Comparison of ENCODE assay signal across 8 mouse cellular contexts in genomic region chr8:120100388-120101067, GRCm38 (mm10). TPM values are rescaled to one million over a fixed set of nuclear protein-coding genes. Genes with fewer than 3 reads are reported as not detected.
A peak's percentile ranks its signal among the peaks of the same experiment; 100 is the strongest.
DNase-seq lines count a peak whose midpoint lies in the region; ATAC-seq and TF ChIP-seq lines count a peak whose summit lies in the region.

No protein-coding gene starts in this region.

- no peaks in the 10 kb centered on the region for H3K9me3 ChIP-seq in intestine, embryonic 16.5 days (ENCODE audit: control insufficient read depth, low read length)

- H3K4me1 ChIP-seq in spleen, adult 2 months (ENCODE audit: control insufficient read depth, insufficient read depth, insufficient read length), result peaks cover 9% of the 10 kb centered on the region; the same call in 1 of the 2 replicates
- peaks cover 35% of the 10 kb centered on the region for H3K4me1 ChIP-seq in intestine, embryonic 16.5 days (ENCODE audit: control insufficient read depth, insufficient read depth, low read length)
- peaks cover 22% of the 10 kb centered on the region for H3K4me1 ChIP-seq in olfactory bulb, adult 2 months (ENCODE audit: control insufficient read depth, insufficient read depth, low read length)

- ATAC-seq in intestine, embryonic 16.5 days, result peak; percentile 48

- H3K27ac ChIP-seq in spleen, adult 2 months (ENCODE audit: insufficient read depth, low read length), result peak overlapping the region; percentile 95; the same call in 1 of the 2 replicates
- peak overlapping the region; percentile 95 for H3K27ac ChIP-seq in intestine, embryonic 16.5 days (ENCODE audit: low read length)
- H3K27ac ChIP-seq in olfactory bulb, adult 2 months (ENCODE audit: insufficient read depth, low read depth, low read length), result peak overlapping the region; percentile 91; the same call in 1 of the 2 replicates

- peak overlapping the region; percentile 96 for H3K4me3 ChIP-seq in spleen, adult 2 months (ENCODE audit: extremely low read depth, insufficient read depth, insufficient read length)
- H3K4me3 ChIP-seq in intestine, embryonic 16.5 days (ENCODE audit: low read length), result peak overlapping the region; percentile 90
- peak overlapping the region; percentile 87 for H3K4me3 ChIP-seq in olfactory bulb, adult 2 months (ENCODE audit: insufficient read depth, low read depth, low read length)

- H3K9ac ChIP-seq in intestine, embryonic 16.5 days (ENCODE audit: low read depth, low read length), result peak overlapping the region; percentile 89

- no peak for TF ChIP-seq POLR2A in spleen, adult 2 months (IDR thresholded peaks at IDR 0.05; ENCODE audit: low read depth, low read length)
- no peak for TF ChIP-seq POLR2A in olfactory bulb, adult 2 months (IDR thresholded peaks at IDR 0.05; ENCODE audit: insufficient read depth, low read depth, low read length)

- WGBS in spleen, adult 2 months, result 5% methylated on average over 25 of the region's 25 CpGs
- 2% methylated on average over 25 of the region's 25 CpGs for WGBS in intestine, embryonic 16.5 days
- 1% methylated on average over 25 of the region's 25 CpGs for WGBS in olfactory bulb, adult 2 months

- peak; percentile 65 for DNase-seq in adrenal gland, postnatal 14 days
- DNase-seq in adrenal gland, adult 18-20 months (ENCODE audit: low spot score in 2 of 2), result no peak
- no peak for DNase-seq in spleen, adult 2 months (ENCODE audit: low read depth in 1 of 2, low spot score in 2 of 2)
- DNase-seq in spleen, postnatal 10 days (ENCODE audit: low spot score in 2 of 2), result no peak
- DNase-seq in urinary bladder, postnatal 10 days (ENCODE audit: low spot score), result no peak
- DNase-seq in layer of hippocampus, adult 11-12 months (ENCODE audit: low spot score), result no peak

- TF ChIP-seq CTCF in spleen, adult 2 months (IDR thresholded peaks at IDR 0.05; ENCODE audit: extremely low read depth, insufficient read depth, insufficient read length, insufficient replicate concordance), result no peak
- no peak for TF ChIP-seq CTCF in olfactory bulb, adult 2 months (IDR thresholded peaks at IDR 0.05; ENCODE audit: insufficient read depth, low read depth, low read length)

- H3K36me3 ChIP-seq in spleen, adult 2 months (ENCODE audit: control insufficient read depth, insufficient read depth, low read length), result no peaks in the 10 kb centered on the region
- H3K36me3 ChIP-seq in intestine, embryonic 16.5 days (ENCODE audit: control insufficient read depth, insufficient read depth, low read length), result no peaks in the 10 kb centered on the region

- no peaks in the 10 kb centered on the region for H3K27me3 ChIP-seq in spleen, adult 2 months (ENCODE audit: control insufficient read depth, insufficient read depth, low read length)
- no peaks in the 10 kb centered on the region for H3K27me3 ChIP-seq in intestine, embryonic 16.5 days (replicated peaks; ENCODE audit: control insufficient read depth, insufficient read depth, low read length)

- peak overlapping the region; percentile 73 for H3K4me2 ChIP-seq in intestine, embryonic 16.5 days (ENCODE audit: low read depth, low read length)

RNA-seq across cellular contexts. Expression of gene Zdhhc7, which starts 0.8 kb away (rescaled TPM):
- total RNA-seq in adrenal gland, postnatal 14 days (2021), result 45.3 and 48.1 TPM in 2 replicates
- 10 to 100 TPM; 39.5 to 57.7 TPM for total RNA-seq in adrenal gland, adult 18-20 months (2021)
- polyA plus RNA-seq in spleen, adult 2 months (2012; rRNA removed), result 45.8 and 57.9 TPM in 2 replicates
- 40.5 and 44.7 TPM in 2 replicates for polyA plus RNA-seq in intestine, embryonic 16.5 days (2015; fragmentation: Nextera tagmentation; extraction: Ambion mirVana)
- not detected in 2 replicates for polyA plus RNA-seq in olfactory bulb, adult 2 months (2012; ENCODE audit: insufficient read depth, insufficient read length, low replicate concordance, missing spikeins)

RNA-seq across cellular contexts. Expression of gene 6430548M08Rik, which starts 13.4 kb away (rescaled TPM):
- 58.4 and 60.7 TPM in 2 replicates for total RNA-seq in adrenal gland, postnatal 14 days (2021)
- 100 to 1,000 TPM in 1 of 2 experiments, 10 to 100 TPM in 1; 60.5 to 130 TPM for total RNA-seq in adrenal gland, adult 18-20 months (2021)
- polyA plus RNA-seq in spleen, adult 2 months (2012; rRNA removed), result 20.6 and 25.8 TPM in 2 replicates
- polyA plus RNA-seq in intestine, embryonic 16.5 days (2015; fragmentation: Nextera tagmentation; extraction: Ambion mirVana), result 4.6 and 5.1 TPM in 2 replicates
- 253 and 540 TPM in 2 replicates for polyA plus RNA-seq in olfactory bulb, adult 2 months (2012; ENCODE audit: insufficient read depth, insufficient read length, low replicate concordance, missing spikeins)

Comparison
In these comparisons a context has a peak if more than half of its experiments do, and no peak if none do; other contexts are left out.
1. RNA of gene Zdhhc7, which starts 0.8 kb away (polyA plus RNA-seq): 45.8 to 57.9 TPM in spleen, adult 2 months and 40.5 to 44.7 TPM in intestine, embryonic 16.5 days; not detected in olfactory bulb, adult 2 months; every median in the first group is over 10 times any median in the second.
2. Peak in every context shown above with its lines, with median percentiles within 50 percentile points of each other: H3K27ac ChIP-seq and H3K4me3 ChIP-seq.